Mouse (Mus musculus) testis, postnatal 14 days (tissue): ENCODE results near the gene Ifngr1.

Experiments
- DNase-seq: peaks from one replicate; pipeline ENCODE4 v3.0.0; 2021; ENCODE audit warnings: low spot score

The Ifngr1 gene

DNA sequence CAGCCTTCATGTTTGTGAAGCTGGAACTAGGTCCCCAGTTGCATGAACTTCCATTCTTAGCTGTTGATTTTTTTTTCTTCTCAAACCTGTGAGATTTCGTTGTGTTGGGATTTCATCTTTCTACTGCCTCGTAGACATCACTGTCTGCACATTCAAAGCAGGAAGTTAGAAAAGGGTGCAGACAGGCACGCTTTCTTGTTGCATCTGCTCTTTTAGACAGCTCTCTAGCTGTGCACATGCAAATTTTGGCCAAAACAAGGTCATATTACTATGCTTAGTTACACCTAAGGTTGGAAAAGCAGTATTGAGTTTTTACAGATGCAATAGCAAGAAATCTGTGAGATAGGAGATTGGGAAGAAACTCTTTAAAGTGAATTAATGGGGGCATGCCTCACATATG lies 4.5 kb upstream of the Ifngr1 start:
- DNase-seq, result no peak

DNA sequence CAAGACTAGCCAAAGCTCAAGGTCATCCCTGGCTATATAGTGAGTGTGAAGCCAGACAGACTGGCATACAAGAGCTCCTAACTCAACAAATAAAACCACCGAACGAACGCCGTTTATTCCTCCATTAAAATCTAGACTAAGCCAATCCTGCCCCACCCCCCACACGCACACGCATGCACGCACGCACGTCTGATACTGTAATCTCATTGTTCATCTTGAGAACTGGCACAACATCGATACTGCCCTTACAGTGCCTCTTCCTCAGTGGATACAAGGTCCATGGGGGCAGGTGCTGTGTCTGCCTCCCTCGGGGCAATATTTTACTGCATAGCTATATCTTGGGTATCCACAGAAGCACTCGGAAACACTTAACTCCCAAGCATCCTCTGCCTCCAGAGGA lies 2.1 kb upstream of the Ifngr1 start:
- DNase-seq, result no peak

DNA sequence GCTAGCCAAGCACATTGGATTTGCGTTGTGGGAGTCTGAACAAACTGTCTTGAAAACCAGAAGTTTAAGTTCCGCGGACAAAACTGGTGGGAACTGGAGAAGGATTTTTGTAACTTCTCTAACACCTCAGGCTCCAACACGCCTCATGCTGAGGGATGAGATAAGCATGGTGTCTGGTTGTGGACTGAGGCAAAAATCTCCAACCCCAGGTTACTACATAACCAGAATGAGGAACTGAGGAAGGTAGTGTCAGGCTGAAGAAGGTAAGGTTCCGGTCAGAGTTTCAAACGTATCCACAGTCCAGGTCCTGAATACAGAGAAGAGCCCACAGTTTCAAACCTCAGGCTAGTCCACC lies 486 bp upstream of the Ifngr1 start:
- DNase-seq, result no peak

DNA sequence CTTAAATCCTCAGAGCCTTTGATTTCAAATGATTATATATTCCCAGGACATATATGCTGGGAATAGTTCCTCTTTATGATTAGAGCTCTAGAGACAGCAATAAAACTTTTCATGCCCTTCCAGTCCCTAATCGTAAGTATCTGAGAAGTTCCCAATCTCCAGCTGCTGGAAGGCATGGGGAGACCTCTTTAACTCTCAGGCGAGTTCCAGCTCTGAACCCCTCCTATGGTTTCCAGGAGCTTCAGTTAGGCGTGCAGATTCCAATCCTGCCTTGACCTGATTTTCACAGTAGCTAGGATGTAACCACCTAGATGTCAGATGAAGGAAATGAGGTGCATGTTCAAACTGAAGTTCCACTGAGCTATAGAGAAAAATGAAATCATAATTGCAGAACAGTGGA lies 807 bp downstream of the Ifngr1 start:
- DNase-seq, result no peak

DNA sequence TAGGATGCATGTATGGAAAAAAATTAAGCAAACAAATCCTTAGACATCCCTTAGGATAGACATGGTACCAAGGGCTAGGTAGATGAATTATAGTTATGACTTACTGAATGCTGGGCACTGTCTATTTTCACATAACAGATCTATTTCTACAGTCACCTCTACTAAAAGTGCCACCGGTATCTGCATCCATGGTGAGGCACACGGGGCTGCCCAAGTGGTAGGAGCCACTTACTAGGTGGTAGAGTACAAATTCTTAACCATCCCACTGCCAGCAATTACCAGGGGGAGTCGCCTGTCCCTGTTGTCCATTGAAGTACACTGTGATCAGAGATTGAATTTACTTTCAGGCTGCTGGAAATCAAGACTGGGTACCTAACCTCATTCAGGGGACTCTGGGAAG lies 1.5 kb downstream of the Ifngr1 start:
- no peak for DNase-seq

DNA sequence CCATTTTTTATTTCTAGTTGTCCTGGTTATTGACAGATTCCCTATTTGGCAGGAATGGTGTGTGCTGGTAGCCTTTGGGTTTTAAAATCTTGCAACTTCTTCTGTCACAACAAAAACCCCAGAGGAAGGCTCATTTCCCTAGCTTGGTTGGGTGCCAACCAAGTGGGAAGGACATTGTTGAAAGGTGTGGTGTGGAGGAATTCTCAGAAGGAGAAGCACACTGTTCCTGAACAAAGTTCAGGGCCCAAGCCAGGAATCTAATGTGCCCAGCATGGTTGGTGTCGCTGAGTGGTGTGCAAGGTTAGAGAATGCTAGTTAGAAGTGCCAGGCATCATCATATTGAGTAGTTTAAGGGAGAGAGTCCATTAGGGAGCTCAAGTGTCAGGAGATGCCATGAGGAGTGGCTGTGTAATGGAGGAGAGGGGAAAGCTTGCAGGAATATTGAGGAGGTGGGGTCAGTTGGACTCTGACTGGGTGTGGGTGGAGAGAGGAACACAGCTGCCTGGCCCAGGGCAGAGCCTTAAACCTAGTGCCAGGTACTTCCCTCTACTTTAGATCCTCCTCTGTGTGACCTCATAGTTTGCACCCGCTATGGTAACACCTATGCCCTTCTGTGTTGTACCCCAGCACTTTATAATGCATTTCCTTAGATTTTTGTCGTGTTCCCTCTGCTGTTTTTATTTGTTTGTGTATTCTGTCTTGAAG lies 2.6 kb downstream of the Ifngr1 start:
- DNase-seq, result no peak

DNA sequence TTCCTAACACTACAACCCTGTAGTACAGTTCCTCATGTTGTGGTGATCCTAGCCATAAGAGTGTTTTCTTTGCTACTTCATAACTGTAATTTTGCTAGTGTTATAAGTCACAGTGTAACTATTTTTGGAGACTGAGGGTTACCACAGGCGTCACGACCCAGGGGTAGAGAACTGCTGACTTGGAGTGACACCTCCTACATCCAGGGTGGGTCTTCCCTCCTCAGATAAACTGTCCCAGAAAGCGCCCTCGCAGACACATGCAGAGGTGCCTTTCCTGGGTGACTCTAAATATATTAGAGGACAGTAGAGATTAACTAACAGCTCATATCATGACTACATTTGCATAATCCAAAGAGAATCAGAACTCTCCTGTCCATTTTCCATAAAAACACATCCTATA lies 5.1 kb downstream of the Ifngr1 start:
- DNase-seq, result no peak

DNA sequence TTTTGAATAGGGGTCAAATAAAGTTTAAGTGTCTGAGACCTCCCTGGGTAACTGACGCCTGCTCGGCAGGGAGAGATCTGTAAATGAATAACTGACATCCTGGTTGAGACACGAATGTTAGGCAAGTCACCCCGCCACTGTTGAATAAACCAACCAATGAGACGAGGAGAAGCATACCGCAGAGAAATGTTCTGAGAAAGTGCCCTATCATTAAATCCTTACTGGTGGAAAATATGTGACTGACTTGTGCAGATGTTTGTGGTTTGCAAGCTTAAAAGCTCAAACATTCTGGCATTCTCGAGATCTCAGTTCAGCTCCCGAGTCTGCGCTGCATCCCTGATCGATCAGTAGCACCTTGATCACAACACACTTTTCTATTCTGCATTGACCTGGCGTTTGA lies 6.3 kb downstream of the Ifngr1 start:
- DNase-seq, result no peak

DNA sequence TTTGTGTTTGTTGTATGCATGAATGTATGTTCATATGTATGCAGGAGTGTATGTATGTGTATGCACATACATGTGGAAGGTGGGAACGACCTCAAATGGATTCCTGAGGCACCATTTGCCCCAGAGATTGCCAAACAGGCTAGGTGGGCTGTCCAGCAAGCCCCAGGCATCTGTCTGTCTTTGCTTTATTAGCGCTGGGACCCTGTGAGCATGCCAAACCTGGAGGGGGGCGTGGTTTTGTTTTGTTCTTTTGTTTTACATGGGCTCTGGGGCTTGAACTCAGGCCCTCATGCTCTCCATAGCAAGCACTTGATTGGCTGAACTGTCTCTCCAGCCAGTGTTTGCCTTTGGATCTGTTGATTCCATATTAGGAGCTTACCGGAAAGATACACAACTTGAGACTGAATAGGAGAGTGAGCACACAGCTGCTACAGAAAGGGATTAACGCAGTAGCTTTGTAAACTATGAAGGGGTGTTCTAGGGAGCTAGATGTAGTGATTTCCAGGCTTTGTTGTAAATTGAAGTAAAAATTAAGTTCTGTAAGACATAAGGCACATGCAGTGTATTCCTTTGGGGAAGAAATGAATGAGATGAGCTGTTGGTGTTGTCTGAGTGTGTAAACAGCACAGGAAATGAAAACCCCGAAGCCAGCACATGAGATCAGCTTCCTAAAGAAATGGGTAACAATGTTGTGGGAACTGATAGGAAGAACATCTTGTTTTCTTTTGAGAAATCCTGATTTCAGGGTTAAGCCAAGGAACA lies 7.8 kb downstream of the Ifngr1 start:
- DNase-seq, result no peak

DNA sequence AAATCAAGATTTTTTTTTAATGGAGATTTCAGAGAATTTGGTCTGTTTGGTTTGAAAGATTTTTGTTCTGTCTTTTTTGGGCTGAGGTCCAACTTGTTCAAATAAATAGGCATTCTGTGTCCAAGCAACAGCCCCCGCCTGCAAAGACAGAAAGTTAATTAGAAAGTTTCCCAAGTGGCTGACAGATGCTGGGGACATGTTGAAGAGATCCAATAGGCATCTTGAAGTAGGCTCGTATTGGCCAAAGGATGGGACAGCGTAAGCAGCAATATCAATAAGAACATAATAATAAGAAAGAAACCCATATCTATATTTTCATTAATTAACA lies 8.3 kb downstream of the Ifngr1 start:
- no peak for DNase-seq

DNA sequence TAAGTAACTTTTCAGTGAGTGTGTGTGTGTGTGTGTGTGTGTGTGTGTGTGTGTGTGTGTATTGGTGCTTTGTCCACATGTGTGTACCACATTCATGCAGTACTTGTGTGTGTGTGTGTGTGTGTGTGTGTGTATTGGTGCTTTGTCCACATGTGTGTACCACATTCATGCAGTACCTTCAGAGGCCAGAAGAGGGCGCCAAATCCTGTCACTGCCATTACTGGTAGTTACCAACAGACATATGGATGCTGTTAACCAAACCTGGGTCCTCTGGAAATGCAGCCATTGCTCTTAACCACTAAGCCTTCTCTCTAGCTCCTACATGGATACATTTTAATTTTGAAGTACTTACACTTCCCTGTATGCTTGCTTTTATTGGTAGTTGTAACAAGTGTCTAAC lies 9.8 kb downstream of the Ifngr1 start:
- DNase-seq, result peak; percentile 50

DNA sequence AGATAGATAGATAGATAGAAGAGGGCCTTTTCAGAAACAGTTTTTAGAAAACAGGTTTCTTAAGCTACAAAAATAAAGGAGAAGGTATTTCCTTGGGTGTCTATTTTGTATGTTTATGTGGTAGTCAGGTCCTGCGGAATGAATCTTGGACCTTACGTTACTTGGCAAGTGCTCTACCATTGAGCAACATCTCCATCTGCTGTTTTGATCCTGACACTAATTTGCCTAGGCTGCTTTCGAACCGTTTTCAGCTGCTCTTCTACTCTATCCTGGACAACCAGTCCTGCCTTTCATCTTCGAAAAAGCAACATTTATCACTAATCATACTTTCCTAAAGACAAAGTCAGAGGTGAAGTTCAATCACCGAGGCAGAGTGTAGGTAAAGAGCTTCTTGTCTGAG lies 11.5 kb downstream of the Ifngr1 start:
- no peak for DNase-seq

DNA sequence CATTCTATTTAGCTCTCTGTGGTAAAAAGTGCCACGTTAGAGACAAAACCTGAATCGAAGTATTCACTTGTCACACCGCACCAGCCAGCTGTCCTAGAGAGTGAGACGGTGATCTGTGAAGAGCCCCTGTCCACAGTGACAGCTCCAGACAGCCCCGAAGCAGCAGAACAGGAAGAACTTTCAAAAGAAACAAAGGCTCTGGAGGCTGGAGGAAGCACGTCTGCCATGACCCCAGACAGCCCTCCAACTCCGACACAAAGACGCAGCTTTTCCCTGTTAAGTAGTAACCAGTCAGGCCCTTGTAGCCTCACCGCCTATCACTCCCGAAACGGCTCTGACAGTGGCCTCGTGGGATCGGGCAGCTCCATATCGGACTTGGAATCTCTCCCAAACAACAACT lies 17.4 kb downstream of the Ifngr1 start:
- no peak for DNase-seq

DNA sequence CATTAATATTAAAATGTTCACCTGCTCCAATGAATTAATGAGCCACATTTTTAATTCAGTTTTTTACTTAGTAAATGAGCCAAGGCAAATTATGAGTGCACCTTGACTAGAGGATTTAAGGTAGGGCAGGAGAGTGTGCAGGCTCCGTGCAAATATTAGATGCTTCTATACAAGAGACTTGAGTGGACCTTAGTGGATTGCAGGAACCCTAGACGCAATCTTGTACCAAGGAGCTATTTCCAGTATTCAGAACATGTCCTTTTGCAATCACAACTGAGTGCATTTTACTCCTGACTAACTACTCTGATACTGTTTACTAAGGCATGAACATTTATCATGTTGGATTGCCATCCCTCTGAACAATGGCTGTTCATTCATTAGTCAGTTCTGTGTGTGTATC lies 19.9 kb downstream of the Ifngr1 start:
- DNase-seq, result no peak

DNA sequence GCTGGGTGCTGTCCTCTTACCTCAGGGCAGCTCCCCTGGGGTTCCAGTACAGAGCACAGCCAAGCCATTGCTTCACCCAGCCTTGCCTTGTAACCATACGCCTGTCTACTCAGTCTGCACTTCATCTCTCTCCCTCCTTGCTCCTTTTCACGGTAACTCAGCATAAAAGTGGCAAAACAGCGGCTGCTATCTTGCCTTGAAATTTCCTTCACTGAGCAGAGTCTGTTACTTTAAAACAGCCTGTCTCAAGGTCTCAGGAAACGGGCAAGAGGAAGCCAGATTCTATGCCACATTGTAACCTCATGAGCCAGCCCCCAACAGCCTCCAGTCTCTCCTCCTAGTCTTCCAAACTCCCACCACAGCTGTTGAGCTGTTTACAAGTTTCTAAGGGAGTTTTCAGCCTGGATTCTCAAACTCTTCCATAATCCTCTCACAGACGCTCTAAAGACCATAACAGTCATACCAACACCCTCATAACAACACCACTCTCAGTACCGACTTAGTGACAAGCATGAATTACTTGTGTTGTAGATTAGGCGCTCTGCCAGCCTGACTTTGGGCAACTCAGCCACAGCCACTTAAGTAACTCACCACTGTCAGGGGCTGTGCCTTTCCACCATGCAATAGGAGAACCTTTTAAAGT lies 21.5 kb downstream of the Ifngr1 start:
- peak; percentile 78 for DNase-seq

DNA sequence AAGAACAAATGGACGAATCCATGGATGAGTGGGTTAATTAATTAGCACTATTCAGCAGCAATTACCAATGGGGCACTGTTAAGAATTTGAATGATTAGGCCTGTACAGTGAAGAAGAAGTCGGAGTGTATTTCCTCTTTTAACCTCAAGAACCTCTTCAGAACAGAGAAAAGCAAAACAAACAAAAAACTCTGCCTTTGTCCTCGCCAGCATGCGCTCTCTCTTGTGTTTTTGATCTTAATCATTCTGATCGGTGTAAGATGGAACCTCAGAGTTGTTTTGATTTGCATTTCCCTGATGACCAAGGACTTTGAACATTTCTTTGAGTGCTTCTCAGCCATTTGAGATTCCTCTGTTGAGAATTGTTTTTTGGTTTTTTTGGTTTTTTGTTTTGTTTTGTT lies 28.0 kb downstream of the Ifngr1 start:
- no peak for DNase-seq

DNA sequence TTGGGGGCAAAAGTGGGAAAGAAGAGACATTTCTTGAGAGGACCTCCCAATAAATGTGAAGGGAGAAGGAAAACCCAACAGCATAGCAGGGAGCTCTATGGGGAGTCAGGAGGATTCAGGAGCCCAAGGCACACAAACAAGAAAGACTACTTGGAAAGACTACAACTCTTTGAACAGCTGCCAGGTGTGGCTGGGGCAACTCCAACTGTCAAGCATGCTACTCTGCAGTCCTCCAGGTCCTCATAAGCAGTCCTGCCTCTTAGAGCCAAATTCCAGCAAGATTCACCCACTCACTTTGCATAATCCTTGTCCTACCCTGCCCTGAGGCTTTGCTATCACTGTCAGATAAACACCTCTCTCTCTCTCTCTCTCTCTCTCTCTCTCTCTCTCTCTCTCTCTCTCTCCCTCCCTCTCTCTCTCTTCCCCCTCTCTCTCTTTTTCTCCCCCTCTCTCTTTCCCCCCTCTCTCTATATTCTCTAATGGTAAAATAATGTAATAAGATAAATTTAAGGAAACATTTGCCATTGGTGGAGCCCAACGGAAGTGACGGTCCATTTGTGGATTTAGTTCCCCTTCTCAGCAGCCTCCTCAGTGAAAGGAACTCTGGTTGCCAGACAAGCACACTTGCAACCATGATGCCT lies 29.8 kb downstream of the Ifngr1 start, which contains the start of gene Il22ra2:
Il22ra2 (plus strand) TSS at position 591 of the 641 bp plus-strand sequence.
- no peak for DNase-seq

DNA sequence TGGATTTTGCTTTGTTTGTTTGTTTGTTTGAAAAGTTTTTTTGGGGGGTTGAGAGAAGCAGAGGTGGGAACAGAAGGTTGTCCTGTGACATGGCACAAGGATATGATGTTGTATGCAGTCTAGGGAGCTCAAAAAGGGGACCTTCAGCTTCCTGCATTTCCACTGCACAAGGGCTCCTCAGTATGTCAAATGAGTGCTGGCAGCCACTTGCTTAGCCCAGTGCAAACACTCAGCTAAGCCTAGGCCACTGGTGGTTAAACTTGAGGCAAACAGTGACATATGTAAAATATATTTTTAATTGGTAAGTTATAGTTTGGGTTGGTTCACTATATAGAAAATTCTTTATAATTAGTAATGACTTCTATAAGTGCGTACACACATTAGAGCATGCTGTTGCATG lies 32.9 kb downstream of the Ifngr1 start:
- no peak for DNase-seq

DNA sequence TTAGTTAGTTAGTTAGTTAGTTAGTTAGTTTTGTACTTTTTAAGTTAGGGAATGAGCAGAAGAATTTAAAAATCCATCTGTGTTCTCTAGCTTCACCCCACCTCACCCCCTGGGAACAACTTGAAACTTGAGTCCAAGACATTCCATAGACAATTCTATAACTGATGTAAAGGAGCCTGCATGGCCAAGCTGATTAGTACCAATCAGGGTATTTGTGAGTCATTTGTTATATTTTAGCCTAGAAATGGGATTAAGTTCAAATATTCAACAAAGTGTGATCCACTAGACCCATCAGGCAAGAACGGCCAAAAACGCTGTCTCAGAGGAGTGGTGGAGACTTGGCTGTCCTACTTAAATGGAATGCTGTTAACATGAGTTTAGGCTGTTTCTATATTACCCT lies 35.6 kb downstream of the Ifngr1 start:
- no peak for DNase-seq

DNA sequence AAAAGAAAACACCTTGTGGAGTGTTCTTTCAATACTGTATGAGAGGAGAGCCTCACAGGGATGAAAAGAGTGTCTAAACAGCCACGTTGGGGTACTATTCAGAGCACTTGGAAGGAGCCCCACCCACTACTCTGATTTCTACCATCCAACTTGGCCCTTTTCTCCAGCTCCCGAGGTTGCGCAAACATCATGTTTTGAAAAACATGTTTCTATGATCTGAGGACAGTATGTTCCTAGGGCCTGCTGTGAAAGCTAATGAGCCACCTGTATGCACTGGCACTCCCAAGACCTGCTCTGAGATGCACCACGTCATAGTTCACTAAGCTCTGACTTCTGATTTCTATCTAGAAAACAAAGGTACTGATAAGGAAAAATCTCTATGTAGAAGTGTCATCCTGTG lies 36.0 kb downstream of the Ifngr1 start:
- DNase-seq, result no peak

DNA sequence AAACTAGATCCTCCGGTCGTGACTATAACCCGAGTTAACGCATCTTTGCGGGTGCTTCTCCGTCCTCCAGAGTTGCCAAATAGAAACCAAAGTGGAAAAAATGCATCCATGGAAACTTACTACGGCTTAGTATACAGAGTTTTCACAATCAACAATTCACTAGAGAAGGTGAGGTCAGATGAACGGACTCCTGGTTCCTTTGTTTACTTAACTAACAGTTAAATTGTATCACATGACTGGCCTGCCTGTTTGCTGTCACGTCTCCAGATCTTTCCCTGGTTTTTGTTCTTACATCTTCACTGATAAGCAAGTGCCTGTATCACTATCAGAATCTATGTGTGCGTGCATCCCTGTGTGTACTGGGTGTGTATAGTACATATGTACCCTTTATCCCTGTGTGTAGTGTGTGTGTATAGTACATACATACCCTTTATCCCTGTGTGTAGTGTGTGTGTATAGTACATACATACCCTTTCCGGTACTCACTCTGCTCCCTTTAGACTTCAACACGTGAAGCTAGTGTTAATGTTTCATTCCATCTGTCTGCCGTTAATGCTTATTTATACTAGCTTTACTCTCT lies 40.0 kb downstream of the Ifngr1 start:
- DNase-seq, result no peak

DNA sequence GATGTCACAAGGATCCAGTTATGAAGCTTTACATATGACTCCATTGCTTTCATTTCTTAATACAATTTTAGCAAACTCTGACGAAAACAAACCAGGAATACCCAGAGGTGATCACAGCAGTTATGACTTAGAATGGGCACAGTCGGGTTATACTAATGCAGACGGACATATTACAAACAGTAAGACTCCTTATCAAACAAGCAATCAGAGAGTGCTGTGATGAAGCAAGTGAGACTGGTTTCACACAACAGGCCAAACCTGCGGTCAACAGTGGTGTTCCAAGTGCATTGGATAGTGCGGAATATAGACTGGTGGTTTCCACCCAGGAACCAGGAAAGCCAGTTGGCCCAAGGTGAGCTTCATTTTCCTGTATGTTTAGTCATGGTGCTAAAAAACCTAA lies 47.1 kb downstream of the Ifngr1 start:
- no peak for DNase-seq

DNA sequence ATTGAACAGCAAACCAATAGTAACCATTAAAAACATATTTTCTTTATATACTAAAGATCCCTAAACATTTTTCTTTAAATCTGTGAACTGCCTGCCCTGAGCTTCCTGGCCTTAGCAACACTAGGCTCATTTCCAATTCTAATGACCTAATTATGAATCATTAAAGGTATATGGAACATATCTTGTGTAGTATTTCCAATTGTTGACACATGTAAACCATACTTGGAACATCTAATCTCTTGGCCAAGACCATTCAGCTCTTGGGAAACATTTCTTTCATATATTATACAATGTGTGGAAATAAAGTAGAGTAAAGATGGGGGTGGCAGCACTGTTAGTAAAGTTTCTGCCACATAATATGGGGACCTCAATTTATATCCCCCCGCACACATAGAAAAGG lies 47.9 kb downstream of the Ifngr1 start:
- no peak for DNase-seq
